Mouse (Mus musculus): ENCODE results near the gene Alpi. TPM values are rescaled to one million over a fixed set of nuclear protein-coding genes. Genes with fewer than 3 reads are reported as not detected.

Gene Alpi
- polyA plus RNA-seq, 1 experiment from 2014 or later, result not detected

DNA sequence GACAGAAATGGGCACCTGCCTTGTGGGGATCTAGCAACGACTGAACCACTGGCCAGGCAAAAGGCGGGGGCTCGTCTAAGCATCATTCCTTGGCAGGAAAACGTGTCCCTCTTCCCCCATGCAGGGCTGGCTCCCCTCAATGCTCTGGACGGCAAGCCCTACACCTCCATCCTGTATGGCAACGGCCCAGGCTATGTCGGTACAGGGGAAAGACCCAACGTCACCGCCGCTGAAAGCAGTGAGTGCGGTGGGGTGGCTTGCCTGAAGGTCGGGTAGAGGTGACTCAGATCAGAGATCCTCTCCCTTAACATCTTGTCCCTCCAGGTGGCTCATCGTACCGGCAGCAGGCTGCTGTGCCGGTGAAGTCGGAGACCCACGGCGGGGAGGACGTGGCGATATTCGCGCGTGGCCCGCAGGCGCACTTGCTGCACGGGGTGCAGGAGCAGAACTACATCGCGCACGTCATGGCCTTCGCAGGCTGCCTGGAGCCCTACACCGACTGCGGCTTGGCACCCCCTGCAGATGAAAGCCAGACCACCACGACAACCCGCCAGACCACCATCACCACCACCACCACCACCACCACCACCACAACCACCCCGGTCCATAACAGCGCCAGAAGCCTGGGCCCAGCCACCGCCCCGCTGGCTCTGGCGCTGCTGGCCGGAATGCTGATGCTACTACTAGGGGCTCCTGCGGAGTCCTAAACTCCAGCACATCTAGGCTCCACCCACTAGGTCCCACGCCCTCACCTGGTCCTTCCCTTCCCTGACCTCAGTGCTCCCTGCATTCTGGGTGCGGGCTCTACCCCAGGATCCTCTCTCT, 26.0 kb upstream of the Alpi start:
- no peak for ATAC-seq
- no peak for DNase-seq
- no peak overlapping the region for H3K4me2 ChIP-seq (ENCODE audit: low read depth, low read length)

DNA sequence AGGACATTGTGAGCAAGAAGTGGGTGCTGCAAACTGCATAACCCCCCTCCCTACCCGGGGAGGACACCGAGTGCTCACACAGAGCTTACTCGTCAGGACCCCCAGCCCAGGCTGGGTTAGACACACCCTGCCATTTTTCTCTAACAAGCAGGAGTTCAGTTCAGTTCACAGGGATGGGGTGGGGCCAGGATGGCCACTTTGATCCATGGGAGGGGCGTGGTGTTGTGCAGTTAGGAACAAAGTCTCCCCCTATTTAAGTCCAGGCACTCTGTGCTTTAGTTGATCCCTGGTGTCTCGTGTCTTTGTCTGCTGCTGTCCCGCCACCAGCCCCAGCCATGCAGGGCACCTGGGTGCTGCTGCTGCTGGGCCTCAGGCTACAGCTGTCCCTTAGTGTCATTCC, 23.3 kb upstream of the Alpi start, which contains the start of gene Akp3:
TSS of gene Akp3 (plus strand) at position 301 of the 400 bp plus-strand sequence.
- peaks cover 20% of the 10 kb centered on the region for H3K27me3 ChIP-seq (ENCODE audit: insufficient read depth, low read length)
- WGBS (ENCODE audit: insufficient replicate concordance), result 80% methylated on average over 6 of the region's 6 CpGs
- no peak for ATAC-seq

More for the DNA sequence above, 26.0 kb upstream of the Alpi start:
- H3K4me3 ChIP-seq (ENCODE audit: low read depth, low read length), result no peak overlapping the region
- H3K36me3 ChIP-seq (replicated peaks; ENCODE audit: insufficient read depth, low read length), result no peaks in the 10 kb centered on the region
- TF ChIP-seq EP300 (IDR thresholded peaks at IDR 0.05; ENCODE audit: low read depth), result no peak
- TF ChIP-seq CTCF (IDR thresholded peaks at IDR 0.05; ENCODE audit: low read depth), result no peak
- WGBS (ENCODE audit: insufficient replicate concordance), result 10% methylated on average over 43 of the region's 43 CpGs
- H3K9me3 ChIP-seq (ENCODE audit: low read length), result no peaks in the 10 kb centered on the region
- H3K27me3 ChIP-seq (ENCODE audit: insufficient read depth, low read length), result peaks cover 20% of the 10 kb centered on the region
- H3K9ac ChIP-seq (replicated peaks), result no peak overlapping the region
- no peak overlapping the region for H3K27ac ChIP-seq (ENCODE audit: low read depth)
- no peaks in the 10 kb centered on the region for H3K4me1 ChIP-seq (ENCODE audit: insufficient read depth)

DNA sequence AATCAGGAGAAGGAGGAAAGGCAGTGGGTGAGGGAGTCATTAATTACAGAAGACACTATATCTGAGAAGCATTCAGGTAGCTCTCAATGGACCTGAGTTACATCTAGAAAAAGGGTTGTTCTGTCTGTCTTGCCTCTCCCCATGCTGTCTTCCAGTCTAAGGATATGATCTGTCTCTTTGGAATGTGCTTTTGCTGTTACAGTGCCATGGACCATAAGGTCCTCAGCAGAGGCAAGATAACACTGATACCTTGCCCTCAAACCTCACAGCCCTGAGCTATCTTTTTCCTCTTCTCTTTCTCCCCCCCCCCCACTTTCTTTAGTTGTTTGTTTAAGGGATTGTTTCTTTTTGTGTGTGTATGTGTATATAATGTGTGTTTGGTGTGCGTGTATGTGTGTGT, 13.4 kb upstream of the Alpi start:
- TF ChIP-seq EP300 (IDR thresholded peaks at IDR 0.05; ENCODE audit: low read depth) (no peak), CTCF (IDR thresholded peaks at IDR 0.05; ENCODE audit: low read depth) (no peak)
- H3K4me3 ChIP-seq (ENCODE audit: low read depth, low read length), result no peak overlapping the region
- no peak for ATAC-seq
- H3K9ac ChIP-seq (replicated peaks), result no peak overlapping the region
- WGBS (ENCODE audit: insufficient replicate concordance), result 77% methylated on average over 1 of the region's 1 CpGs
- no peaks in the 10 kb centered on the region for H3K27me3 ChIP-seq (ENCODE audit: insufficient read depth, low read length)
- no peak for DNase-seq
- H3K4me1 ChIP-seq (ENCODE audit: insufficient read depth), result no peaks in the 10 kb centered on the region
- H3K36me3 ChIP-seq (replicated peaks; ENCODE audit: insufficient read depth, low read length), result no peaks in the 10 kb centered on the region
- no peak overlapping the region for H3K4me2 ChIP-seq (ENCODE audit: low read depth, low read length)
- H3K9me3 ChIP-seq (ENCODE audit: low read length), result no peaks in the 10 kb centered on the region
- H3K27ac ChIP-seq (ENCODE audit: low read depth), result no peak overlapping the region

More for the DNA sequence above, 23.3 kb upstream of the Alpi start, which contains the start of gene Akp3:
- Histone ChIP-seq H3K27ac (ENCODE audit: low read depth) (no peak within 1 kb of the TSS), H3K4me3 (ENCODE audit: low read depth, low read length) (no peak within 1 kb of the TSS), H3K9ac (replicated peaks) (no peak within 1 kb of the TSS), H3K4me2 (ENCODE audit: low read depth, low read length) (no peak within 1 kb of the TSS), H3K9me3 (ENCODE audit: low read length) (no peaks in the 10 kb centered on the region), H3K36me3 (replicated peaks; ENCODE audit: insufficient read depth, low read length) (no peaks in the 10 kb centered on the region), H3K4me1 (ENCODE audit: insufficient read depth) (no peaks in the 10 kb centered on the region)
- no peak for TF ChIP-seq EP300 (IDR thresholded peaks at IDR 0.05; ENCODE audit: low read depth)
- TF ChIP-seq CTCF (IDR thresholded peaks at IDR 0.05; ENCODE audit: low read depth), result no peak
- DNase-seq, result no peak

DNA sequence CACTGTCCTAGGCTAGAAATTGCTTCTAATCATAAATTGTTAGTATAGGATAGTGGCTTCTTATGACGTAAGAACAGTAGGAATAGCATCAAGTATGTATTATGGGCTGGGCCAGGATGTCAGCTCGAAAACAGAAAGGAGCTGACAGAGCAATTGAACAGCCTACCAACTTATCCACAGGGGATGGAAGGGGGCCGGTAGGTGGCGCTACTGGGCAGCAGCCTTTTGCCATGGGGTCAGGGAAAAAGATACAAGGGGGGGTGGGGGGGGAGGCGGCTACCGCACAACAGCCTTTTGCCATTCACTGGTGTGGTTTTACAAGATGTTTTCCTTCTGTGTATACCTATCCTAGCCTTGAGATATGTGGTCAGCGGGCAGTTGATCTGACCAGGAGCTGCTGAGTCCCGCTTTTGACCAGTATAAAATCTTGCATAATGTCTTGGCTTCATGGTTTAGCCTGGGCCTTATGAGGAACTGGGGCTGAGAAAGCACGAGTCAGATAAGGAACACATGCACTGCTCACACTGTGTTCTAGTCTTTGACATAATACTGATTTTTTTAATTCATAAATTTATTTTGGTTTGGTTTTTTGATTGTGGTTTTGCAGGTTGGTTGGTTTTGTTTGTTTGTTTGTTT, 10.4 kb upstream of the Alpi start:
- no peak overlapping the region for H3K4me2 ChIP-seq (ENCODE audit: low read depth, low read length)
- no peaks in the 10 kb centered on the region for H3K36me3 ChIP-seq (replicated peaks; ENCODE audit: insufficient read depth, low read length)
- DNase-seq (peak; percentile 59), ATAC-seq (no peak)
- TF ChIP-seq EP300 (IDR thresholded peaks at IDR 0.05; ENCODE audit: low read depth), result no peak
- TF ChIP-seq CTCF (IDR thresholded peaks at IDR 0.05; ENCODE audit: low read depth), result peak; percentile 51
- H3K9me3 ChIP-seq (ENCODE audit: low read length), result no peaks in the 10 kb centered on the region
- H3K4me3 ChIP-seq (ENCODE audit: low read depth, low read length), result no peak overlapping the region
- H3K27me3 ChIP-seq (ENCODE audit: insufficient read depth, low read length), result no peaks in the 10 kb centered on the region
- 37% methylated on average over 8 of the region's 9 CpGs for WGBS (ENCODE audit: insufficient replicate concordance)
- H3K9ac ChIP-seq (replicated peaks), result no peak overlapping the region
- H3K4me1 ChIP-seq (ENCODE audit: insufficient read depth), result no peaks in the 10 kb centered on the region
- no peak overlapping the region for H3K27ac ChIP-seq (ENCODE audit: low read depth)

DNA sequence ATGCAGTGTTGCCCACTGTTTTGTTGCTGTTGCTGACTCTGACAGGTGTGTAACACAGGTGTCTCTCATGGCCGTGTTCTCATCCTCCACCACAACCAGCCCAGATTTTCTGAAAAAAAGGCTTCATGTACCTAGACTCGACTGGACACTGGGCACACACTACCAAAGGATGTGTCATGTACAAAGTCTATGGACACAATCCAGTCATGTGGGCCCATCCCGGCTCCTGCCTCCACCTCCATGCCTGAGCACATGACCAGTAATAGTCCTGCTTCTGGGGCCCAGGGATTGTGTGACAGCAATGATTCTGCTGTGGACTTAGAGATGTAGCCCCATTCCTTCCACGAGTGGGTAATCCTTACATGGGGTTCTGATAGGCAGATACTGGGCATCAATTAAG, 7.2 kb upstream of the Alpi start:
- Histone ChIP-seq H3K9me3 (ENCODE audit: low read length) (no peaks in the 10 kb centered on the region), H3K4me3 (ENCODE audit: low read depth, low read length) (no peak overlapping the region), H3K4me1 (ENCODE audit: insufficient read depth) (no peaks in the 10 kb centered on the region), H3K27me3 (ENCODE audit: insufficient read depth, low read length) (no peaks in the 10 kb centered on the region), H3K9ac (replicated peaks) (no peak overlapping the region), H3K36me3 (replicated peaks; ENCODE audit: insufficient read depth, low read length) (no peaks in the 10 kb centered on the region), H3K27ac (ENCODE audit: low read depth) (no peak overlapping the region), H3K4me2 (ENCODE audit: low read depth, low read length) (no peak overlapping the region)
- DNase-seq, result no peak
- no peak for ATAC-seq
- WGBS (ENCODE audit: insufficient replicate concordance), result 80% methylated on average over 4 of the region's 4 CpGs
- no peak for TF ChIP-seq CTCF (IDR thresholded peaks at IDR 0.05; ENCODE audit: low read depth)
- TF ChIP-seq EP300 (IDR thresholded peaks at IDR 0.05; ENCODE audit: low read depth), result no peak

DNA sequence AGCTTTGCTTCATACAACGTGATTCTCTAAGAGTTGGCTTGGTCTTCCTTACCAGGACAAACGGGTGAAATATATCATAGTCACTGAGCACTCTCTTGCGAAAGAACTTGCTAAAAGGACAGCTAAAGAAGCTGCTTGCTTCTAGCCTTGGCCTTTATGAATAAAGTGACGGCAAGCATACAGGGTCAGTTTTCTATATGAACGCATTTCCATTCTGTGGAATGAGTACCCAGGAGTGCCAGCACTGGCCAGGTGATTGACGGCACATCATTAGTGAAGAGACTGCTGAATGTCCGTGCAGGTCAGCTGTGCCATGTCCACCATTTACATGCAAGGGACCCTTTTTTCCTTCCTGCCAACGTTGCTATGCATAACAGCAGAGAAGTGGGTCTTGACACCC, 5.1 kb upstream of the Alpi start:
- 67% methylated on average over 8 of the region's 8 CpGs for WGBS (ENCODE audit: insufficient replicate concordance)
- DNase-seq, result no peak

More for the DNA sequence above, 5.1 kb upstream of the Alpi start:
- Histone ChIP-seq H3K4me1 (ENCODE audit: insufficient read depth) (no peaks in the 10 kb centered on the region), H3K27ac (ENCODE audit: low read depth) (no peak overlapping the region), H3K4me2 (ENCODE audit: low read depth, low read length) (no peak overlapping the region), H3K36me3 (replicated peaks; ENCODE audit: insufficient read depth, low read length) (no peaks in the 10 kb centered on the region), H3K27me3 (ENCODE audit: insufficient read depth, low read length) (no peaks in the 10 kb centered on the region), H3K4me3 (ENCODE audit: low read depth, low read length) (no peak overlapping the region), H3K9ac (replicated peaks) (no peak overlapping the region), H3K9me3 (ENCODE audit: low read length) (no peaks in the 10 kb centered on the region)
- TF ChIP-seq CTCF (IDR thresholded peaks at IDR 0.05; ENCODE audit: low read depth) (no peak), EP300 (IDR thresholded peaks at IDR 0.05; ENCODE audit: low read depth) (no peak)
- no peak for ATAC-seq

Measured in liver, postnatal 0 days (tissue).